Mouse (Mus musculus) retina, embryonic 14.5 days (tissue): ENCODE measurements at regions not wholly inside any gene's neighbourhood (a gene's known extent, or its start where the extent isn't known, plus 50 kb on each side); places are given as distances from the start of the nearest gene placed in this dataset.
"Not testable (repeated sequence)": the region's sequence is repeated elsewhere in the genome, so short reads cannot be mapped to it uniquely, and the experiment has no call there.

ENCODE experiments used
- DNase-seq: peaks from one replicate; pipeline ENCODE4 v3.0.0-alpha.2; 2015; ENCODE audit warnings: low spot score

- not testable (repeated sequence) for DNase-seq
Observed at GRCm38 (mm10) chrX:135112109-135112508, 65.3 kb downstream of the Gm15023 start.

- DNase-seq = peak; percentile 70
Observed at GRCm38 (mm10) chrX:135110866-135111265, 66.6 kb downstream of the Gm15023 start.

GRCm38 (mm10) chrX:135101594-135101993, 75.8 kb downstream of the Gm15023 start:
- DNase-seq = no peak

GRCm38 (mm10) chrX:135098101-135098500, 79.3 kb downstream of the Gm15023 start:
- no peak for DNase-seq

DNA sequence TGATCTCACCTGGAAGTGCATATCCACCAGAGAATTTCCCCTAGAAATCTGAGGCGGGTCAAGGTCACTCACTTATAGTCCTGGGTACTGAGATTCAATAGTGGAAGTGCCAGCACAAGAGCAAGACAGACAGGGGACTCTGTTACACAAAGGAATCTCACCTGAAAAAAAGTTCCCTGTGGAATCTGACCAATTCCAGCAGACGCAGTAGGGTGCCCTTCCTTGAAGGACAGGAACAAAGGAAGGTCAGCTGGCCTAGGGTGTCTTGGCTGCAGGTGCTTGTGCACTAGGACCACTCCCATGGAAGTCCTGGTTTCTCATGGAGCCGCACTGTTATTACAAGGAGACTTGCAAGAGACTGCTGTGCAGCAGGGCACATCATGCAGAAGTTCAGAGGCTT, 81.2 kb downstream of the Gm15023 start:
- DNase-seq = no peak

- DNase-seq = peak; percentile 68
Observed at GRCm38 (mm10) chrX:135091074-135091473, 82.1 kb upstream of the Zmat1 start.

GRCm38 (mm10) chrX:135087068-135087579, 78.1 kb upstream of the Zmat1 start:
- peak; percentile 15 for DNase-seq

- not testable (repeated sequence) for DNase-seq
Observed at GRCm38 (mm10) chrX:135086564-135086963, 77.6 kb upstream of the Zmat1 start.

DNA sequence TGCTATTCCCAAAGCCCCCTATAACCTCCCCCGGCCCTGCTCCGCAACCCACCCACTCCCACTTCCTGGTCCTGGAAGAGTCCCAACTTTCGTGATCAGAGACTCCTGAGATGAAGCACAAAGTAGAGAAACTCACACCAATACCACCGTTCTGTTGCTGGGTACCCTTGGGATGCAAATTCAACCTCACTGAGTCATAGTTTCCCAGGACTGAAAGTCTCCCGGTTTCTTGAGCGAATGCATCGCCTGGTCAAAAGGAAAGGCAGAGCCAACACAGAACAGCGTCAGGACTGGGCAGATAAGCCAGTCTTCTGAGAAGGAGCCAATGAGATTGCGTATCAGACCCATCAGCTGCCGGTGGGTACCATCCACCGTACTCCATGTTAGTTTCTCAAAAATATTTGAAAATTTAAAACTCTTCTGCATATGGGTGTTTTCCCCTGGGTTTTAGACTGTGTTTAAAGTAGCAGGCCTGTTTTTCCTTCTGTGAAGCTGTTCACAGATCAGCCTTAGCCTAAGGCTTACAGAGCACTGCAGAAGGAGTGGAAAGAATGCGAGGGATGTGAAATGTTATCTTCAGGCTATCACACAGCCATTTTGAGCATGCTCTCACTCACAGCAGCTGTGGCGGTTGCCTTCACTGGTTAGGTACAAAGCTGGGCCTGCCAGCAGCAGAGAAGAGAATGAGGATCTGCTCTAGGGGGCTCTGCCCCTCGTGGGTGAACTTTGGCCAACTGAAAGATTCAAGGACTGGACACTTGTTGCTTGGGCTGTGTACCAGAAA, 77.0 kb upstream of the Zmat1 start:
- DNase-seq = not testable (repeated sequence)

DNA sequence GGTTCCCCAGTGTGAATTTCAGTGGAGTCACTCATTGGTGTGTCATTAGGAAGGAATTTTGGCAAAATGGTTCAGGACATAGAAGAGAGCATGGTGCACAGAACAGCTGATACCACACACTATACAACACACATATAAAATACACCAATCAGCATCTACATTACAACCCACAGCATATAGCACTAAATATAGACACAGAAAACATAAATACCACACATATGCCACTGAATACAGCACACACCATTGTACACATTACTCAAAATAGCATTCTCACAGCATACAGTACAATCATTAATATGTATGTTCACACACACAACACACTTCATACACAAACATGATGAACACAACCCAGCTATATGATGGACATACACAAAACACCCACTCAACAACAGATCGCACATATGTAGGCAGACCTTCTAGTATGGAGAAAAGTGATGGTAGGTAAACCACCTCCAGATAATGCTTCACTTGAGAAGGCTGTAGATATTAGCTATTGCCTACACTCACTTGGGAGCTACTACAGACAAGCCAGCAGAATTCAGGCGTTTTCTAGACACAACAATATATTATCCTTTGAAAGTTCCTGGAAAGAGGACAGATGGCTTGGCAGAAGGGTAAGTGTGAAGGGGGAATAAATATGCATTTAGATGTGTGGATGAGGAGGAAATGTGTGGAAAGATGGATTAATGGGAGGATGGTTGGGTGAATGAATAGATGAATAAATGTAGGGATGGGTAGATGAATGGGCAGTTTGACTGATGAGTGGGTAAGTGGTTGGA, 71.6 kb upstream of the Zmat1 start:
- no peak for DNase-seq

DNA sequence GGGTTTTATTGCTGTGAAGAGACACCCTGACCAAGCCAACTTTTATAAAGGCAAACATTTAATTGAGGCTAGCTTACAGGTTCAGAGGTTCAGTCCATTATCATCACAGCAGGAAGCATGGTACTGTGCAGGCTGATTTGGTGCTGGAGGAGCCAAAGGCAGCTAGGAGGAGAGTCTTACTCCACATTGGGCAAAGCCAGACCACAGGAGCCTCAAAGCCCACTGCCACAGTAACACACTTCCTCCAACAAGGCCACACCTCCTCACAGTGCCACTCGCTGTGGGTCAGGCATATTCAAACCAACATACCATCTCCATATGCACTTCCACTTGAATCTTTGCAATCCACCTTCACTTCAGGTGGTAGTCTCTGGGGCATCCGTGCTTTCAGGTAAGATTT, 70.4 kb upstream of the Zmat1 start:
- no peak for DNase-seq

DNA sequence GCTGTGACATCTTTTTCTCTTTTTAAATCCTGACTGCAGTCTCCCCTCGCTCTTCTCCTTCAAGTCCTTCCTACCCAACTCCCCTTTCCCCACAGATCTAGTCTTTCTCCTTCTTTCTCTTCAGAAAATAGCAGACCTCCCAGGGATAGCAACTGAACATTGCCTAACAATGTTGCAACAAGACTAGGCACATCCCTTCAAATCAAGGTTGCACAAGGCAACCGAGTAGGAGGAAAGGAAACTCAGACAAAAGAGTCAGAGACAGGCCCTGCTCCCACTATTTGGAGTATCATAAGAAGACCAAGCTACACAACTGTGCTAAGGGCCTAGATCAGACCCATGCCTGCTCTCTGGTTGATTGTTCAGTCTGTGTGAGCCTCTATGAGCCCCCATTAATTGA, 66.9 kb upstream of the Zmat1 start:
- DNase-seq = no peak

DNA sequence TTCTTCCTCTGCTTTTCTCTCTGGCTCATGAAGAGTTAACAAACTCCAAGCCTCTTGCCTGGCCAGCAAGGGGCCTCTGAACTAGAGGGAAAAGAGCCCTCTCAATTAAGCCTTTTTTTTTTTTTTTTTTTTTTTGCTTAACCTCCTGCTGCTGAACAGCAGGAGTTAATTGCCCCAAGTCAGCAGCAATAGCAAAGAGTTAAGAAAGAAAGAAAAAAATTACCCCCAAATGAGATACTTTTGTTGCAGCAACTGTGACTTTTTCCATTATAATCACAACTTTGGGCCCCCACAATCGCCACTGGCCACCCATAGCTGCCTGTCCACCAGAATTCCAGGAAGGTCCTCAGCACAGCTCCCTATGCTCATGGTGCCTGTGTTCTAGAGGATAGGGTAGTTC, 60.4 kb upstream of the Zmat1 start:
- DNase-seq = no peak

DNA sequence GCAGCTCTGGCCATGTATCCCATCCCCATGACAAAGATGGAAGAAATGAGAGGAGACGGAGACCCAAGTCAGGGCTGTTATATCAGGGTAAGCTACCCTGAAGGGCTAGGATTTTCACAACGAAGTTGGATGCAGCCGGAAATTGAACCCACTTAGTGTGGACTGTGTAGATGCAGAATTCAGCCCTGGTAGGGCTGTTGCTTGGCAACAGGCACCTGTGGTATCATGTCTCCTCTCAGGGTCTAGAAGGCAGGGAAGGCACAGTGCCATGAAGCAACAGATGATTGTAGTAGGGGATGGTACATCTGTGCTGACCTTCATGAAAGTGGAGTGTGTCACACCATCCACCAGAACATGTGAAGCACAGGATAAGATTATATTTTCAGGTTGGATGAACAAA, 51.2 kb upstream of the Zmat1 start:
- no peak for DNase-seq

- no peak for DNase-seq
Observed at GRCm38 (mm10) chrX:135058949-135059348, 49.9 kb upstream of the Zmat1 start.
